Comparison of ENCODE assay signal across 13 mouse cellular contexts in the genomic region with DNA sequence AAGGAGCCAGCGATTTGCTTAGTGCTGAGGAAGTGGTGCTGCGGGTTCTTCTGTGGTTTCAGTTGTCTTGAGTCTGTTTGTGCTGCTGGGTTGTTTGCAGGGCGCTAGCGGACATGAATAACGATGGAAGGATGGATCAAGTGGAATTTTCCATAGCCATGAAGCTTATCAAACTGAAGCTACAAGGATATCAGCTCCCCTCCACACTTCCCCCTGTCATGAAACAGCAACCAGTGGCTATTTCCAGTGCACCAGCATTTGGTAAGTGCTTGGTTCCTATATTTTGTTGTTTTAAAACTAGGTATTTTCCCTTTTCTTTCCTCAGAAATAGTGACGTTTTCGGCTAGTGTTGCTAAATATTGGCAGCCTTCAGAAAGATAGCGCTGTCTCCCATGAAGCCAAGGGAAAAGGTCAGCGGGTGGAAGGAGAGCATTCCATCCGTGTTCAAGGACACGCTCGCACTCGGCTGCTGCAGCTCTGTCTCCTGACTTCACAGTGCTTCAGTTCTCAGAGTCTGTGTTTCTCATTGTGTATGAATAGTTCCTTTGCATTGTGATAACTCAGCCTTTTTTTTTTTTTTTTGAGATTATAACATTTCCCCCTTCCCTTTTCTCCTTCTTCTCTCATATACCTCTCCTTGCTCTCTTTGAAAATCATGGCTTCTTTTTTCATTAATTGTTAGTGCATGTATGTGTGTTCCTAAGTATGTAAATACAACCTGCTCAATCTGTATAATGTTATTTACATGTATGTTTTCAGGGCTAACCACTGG.
DNase-seq lines count a peak whose midpoint lies in the region; ATAC-seq lines count a peak whose summit lies in the region.
"Had no signal": no experiment of that assay in that cellular context is flagged by ENCODE, and none has a peak within 500 bp of the region (broad histone marks: within the 10 kb centered on the region; RNA-seq: fewer than 3 reads in every experiment).

No protein-coding gene starts in this region.

- peak overlapping the region; percentile 16; the same call in 1 of the 2 replicates for H3K4me3 ChIP-seq in heart, embryonic 13.5 days
- no peak overlapping the region for H3K4me3 ChIP-seq in midbrain, embryonic 13.5 days (replicated peaks)
- H3K4me3 ChIP-seq: neural tube, embryonic 13.5 days had no signal

- H3K9ac ChIP-seq in heart, embryonic 13.5 days, result peak overlapping the region; percentile 30; the same call in 1 of the 2 replicates
- no peak overlapping the region for H3K9ac ChIP-seq in midbrain, embryonic 13.5 days (replicated peaks)
- H3K9ac ChIP-seq: lung, embryonic 14.5 days; neural tube, embryonic 13.5 days had no signal

- H3K4me1 ChIP-seq in heart, embryonic 13.5 days, result peaks cover 58% of the 10 kb centered on the region
- H3K4me1 ChIP-seq in midbrain, embryonic 13.5 days (replicated peaks), result 0 out of 2 replicates have a peak, but pooled peaks cover 3% of the 10 kb centered on the region

- peak overlapping the region; percentile 50 for H3K4me2 ChIP-seq in heart, embryonic 13.5 days
- H3K4me2 ChIP-seq in midbrain, embryonic 13.5 days (replicated peaks), result no peak overlapping the region
- H3K4me2 ChIP-seq: lung, embryonic 14.5 days; neural tube, embryonic 13.5 days had no signal

- no peaks in the 10 kb centered on the region for H3K27me3 ChIP-seq in heart, embryonic 13.5 days (replicated peaks)
- no peaks in the 10 kb centered on the region for H3K27me3 ChIP-seq in midbrain, embryonic 13.5 days
- H3K27me3 ChIP-seq: neural tube, embryonic 13.5 days had no signal

- peaks cover 28% of the 10 kb centered on the region for H3K36me3 ChIP-seq in heart, embryonic 13.5 days
- H3K36me3 ChIP-seq in midbrain, embryonic 13.5 days, result peaks cover 31% of the 10 kb centered on the region

- H3K27ac ChIP-seq in heart, embryonic 13.5 days (replicated peaks), result peak overlapping the region; percentile 83
- no peak overlapping the region for H3K27ac ChIP-seq in midbrain, embryonic 13.5 days
- H3K27ac ChIP-seq: neural tube, embryonic 13.5 days had no signal

- intact Hi-C loops in heart, postnatal 25 days (cut with DNase I), result loop anchor here (1.0 kb wide), 1 partner anchor 45 kb away; no protein-coding TSS in a partner anchor

- peak; percentile 95 for DNase-seq in heart, adult 11 months
- DNase-seq in heart, postnatal 25 days (ENCODE audit: low spot score), result no peak
- peak; percentile 81 for DNase-seq in adrenal gland, adult 2 months
- no peak for DNase-seq in cerebellum, postnatal 14 days
- DNase-seq in spleen, postnatal 10 days (ENCODE audit: low spot score in 2 of 2), result no peak
- DNase-seq: embryo, embryonic 11 days; kidney, adult 8-10 months; lung, embryonic 14.5 days had no signal

- 28% methylated on average over 13 of the region's 13 CpGs for WGBS in heart, embryonic 13.5 days
- WGBS in midbrain, embryonic 13.5 days, result 92% methylated on average over 13 of the region's 13 CpGs

- no peak for ATAC-seq in heart, embryonic 13.5 days (ENCODE audit: extremely low read depth, insufficient number of reproducible peaks, low FRiP score, low TSS enrichment)
- ATAC-seq in megakaryocyte, adult 5-6 weeks (ENCODE audit: poor library complexity, severe bottlenecking), result peak; percentile 31
- ATAC-seq in midbrain, embryonic 13.5 days, result no peak
- ATAC-seq: activated CD4-positive, CD25-positive, alpha-beta regulatory T cell, adult 4 months had no signal

- no peaks in the 10 kb centered on the region for H3K9me3 ChIP-seq in heart, embryonic 13.5 days
- no peaks in the 10 kb centered on the region for H3K9me3 ChIP-seq in midbrain, embryonic 13.5 days
- H3K9me3 ChIP-seq: neural tube, embryonic 13.5 days had no signal

Comparison
In these comparisons a context has a peak if more than half of its experiments do, and no peak if none do; other contexts are left out.
1. DNase-seq: peak in heart, adult 11 months (single experiment) and adrenal gland, adult 2 months (single experiment); none in heart, postnatal 25 days (single experiment), cerebellum, postnatal 14 days (0 of 2) and spleen, postnatal 10 days (0 of 2).